Mouse (Mus musculus) layer of hippocampus, adult 9-11 months (tissue): ENCODE data around the gene Ccnq.
A peak's percentile ranks its signal among the peaks of the same experiment; 100 is the strongest.
"Not testable (repeated sequence)": the region's sequence is repeated elsewhere in the genome, so short reads cannot be mapped to it uniquely, and the experiment has no call there.

ENCODE experiments used
- DNase-seq: peaks from one replicate; pipeline ENCODE4 v3.0.0; 2022

Gene Ccnq

DNA sequence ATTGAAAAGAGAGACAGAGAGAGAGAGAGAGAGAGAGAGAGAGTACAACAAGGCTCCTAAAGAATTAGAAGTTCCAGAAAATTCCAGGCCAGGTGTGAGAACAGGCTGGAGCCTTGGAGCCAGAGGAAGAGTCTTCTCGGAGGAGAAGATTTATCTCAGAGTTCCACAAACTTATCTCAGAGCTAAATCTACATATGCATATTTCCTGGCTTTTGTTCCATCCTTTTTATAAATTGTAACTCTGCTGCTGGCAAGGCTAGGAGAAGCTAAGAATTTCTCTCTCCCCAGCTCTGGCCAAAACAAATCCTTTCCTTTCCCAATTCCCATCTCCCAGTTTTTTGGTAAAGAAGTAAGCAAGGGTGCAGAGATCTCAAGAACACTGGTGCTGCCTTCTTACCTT is 3.8 kb upstream of the Ccnq start:
- no peak for DNase-seq

DNA sequence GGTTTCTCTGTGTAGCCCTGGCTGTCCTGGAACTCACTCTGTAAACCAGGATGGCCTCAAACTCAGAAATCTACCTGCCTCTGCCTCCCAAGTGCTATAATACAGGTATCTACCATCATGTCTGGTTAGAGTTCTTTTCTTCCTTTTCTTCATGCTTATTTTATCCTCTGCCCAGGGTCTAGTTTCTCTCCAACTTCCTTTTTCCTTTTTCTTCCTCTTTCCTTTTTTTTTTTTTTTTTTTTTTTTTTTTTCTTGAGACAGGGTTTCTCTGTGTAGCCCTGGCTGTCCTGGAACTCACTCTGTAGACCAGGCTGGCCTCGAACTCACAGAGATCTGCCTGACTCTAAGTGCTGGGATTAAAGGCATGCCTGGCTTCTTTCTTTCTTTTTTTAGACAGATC is 2.6 kb upstream of the Ccnq start:
- DNase-seq: not testable (repeated sequence)

GRCm38 (mm10) chr11:78753183-78753582 is 1.7 kb upstream of the Ccnq start:
- no peak for DNase-seq

- DNase-seq: no peak
Measured at GRCm38 (mm10) chr11:78751843-78752203, 294 bp upstream of the Ccnq start.

DNA sequence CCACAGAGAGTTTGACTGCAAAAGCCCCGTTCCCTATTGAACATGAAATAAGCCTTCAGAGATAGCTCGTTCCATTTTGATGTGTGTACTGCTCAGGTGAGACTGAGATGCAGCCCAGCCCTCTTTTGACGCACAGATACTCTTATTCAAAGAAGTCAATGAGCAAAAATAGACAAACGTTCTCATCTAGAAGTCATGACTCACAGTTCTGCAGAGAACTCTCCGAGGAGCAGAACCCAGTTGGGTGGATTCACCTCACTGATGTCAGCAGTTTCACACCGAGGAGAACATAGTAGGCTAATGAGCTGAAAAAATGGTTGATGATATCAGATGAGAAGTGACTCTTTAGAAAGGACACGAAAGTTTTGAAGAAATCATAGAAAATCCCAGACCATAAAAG is 5.3 kb downstream of the Ccnq start:
- DNase-seq: no peak

- no peak for DNase-seq
Measured at GRCm38 (mm10) chr11:78745475-78745874, 6.1 kb downstream of the Ccnq start.

GRCm38 (mm10) chr11:78742461-78742860 is 9.1 kb downstream of the Ccnq start:
- DNase-seq: no peak

- no peak for DNase-seq
Measured at GRCm38 (mm10) chr11:78741958-78742357, 9.6 kb downstream of the Ccnq start.

DNA sequence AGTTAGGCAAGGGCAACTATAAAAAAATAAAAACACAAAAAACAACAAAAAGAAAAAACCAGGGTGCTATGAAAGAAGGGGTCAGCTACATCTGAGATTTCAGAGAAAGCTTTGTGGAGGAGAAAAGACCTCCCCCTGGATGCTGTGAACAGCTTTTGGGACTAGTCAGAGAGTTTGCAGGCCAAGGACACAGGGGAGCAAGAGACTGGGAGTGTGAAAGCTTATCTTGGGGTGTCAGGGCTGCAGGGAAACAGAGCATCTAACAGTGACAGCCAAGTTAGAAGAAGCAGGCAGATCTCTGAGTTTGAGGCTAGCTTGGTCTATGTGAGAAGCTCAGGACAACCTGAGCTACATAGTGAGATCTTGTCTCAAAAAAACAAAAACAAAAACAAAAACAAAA is 12.2 kb downstream of the Ccnq start:
- no peak for DNase-seq

- DNase-seq: no peak
Measured at GRCm38 (mm10) chr11:78736877-78737408, 14.6 kb downstream of the Ccnq start.

DNA sequence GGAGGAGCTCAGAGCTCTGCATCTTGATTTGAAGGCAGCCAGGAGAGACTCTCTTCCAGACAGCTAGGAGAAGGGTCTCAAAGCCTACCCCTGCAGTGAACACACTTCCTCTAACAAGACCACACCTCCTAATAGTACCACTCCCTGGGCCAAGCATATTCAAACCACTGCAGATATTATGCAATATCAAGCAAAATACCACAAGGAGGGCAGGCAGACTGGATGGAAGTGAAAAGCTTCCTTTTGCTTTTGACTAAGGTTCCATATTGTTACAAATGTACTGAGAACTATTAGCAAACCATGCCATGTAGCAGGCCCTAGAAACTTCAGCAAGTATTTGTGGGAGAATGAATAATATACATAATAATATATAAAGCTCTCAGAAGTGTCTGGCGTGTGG is 16.4 kb downstream of the Ccnq start:
- no peak for DNase-seq

- DNase-seq: no peak
Measured at GRCm38 (mm10) chr11:78732619-78733018, 18.9 kb downstream of the Ccnq start.

DNA sequence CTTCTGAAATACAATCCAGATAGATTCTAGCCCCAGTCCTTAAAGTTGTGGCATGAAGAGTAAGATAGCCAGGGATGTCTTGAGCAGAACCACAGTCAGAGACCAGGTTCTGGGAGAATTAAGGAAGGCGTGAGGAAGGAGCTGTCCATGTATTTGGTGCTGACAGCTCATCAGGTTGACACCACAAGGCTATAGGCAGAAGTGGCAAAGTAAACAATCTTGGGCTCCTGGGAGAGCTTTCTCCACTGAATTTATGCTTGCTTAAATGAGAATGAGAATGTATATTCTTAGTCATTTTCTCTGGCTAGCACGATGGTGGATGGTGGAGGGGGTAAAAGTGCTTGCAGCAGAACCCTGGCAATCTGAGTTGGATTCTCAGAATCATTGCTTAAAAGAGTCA is 20.6 kb downstream of the Ccnq start:
- DNase-seq: no peak

DNA sequence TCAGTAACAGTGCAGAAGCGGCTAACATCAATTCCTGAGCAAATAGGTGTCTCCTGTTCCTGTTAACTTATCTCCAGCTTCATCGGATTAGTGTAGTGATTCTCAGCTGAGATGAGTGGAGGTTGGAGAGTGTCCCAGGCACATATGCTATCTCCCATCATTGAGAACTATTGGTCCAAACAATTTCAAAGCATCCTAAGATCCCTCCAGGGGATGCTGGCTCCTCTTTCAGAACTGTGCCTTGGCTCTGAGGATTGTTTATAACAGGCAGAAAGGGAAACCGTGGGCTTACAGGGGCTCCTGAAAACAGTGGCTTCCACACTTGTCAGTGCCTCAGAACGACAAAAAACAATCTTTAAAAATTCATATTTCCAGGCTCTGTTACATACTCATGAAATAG is 23.5 kb downstream of the Ccnq start:
- no peak for DNase-seq

DNA sequence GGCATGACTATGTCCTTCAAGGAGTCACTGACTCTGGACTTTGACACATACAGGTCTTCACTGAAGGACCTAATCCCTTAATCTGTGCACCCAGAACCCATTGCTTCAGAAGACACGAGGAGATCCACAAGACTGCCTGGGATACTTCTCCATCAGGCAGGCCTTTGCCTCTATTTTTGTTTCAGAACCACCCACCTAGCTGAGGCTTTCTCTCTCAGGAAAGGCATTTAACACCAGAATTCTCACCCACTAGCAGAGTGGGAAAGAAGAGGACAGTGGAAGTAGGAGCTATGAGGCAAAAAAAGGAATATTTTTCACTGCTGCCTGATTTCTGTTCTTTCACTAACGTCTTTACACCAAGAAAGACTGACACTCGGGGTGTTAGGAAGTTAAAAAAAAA is 25.2 kb downstream of the Ccnq start:
- peak; percentile 33 for DNase-seq

GRCm38 (mm10) chr11:78724792-78725191 is 26.7 kb downstream of the Ccnq start:
- DNase-seq: no peak

GRCm38 (mm10) chr11:78721419-78721818 is 30.1 kb downstream of the Ccnq start:
- DNase-seq: no peak

GRCm38 (mm10) chr11:78717655-78718054 is 33.9 kb downstream of the Ccnq start:
- DNase-seq: no peak

- no peak for DNase-seq
Measured at GRCm38 (mm10) chr11:78708642-78709041, 42.9 kb downstream of the Ccnq start.

DNA sequence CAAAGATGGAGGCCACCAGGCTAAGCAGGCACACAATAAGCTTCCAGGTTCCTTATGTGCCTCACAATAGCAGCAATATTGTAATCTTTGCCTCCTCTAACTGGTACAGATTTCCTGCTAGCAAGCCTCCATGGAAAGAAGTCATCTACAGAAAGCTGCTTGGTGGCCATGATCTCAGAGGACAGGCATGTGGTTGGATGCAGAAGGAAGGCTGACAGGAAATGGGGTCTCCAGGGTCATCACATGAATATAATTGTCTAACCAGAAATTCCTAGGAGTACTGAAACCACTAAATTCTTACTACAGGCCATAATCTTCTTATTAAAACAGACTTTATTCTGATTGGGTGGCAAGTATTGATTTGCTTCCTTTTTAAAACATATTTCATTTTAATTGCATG is 45.5 kb downstream of the Ccnq start:
- DNase-seq: no peak

GRCm38 (mm10) chr11:78703085-78703484 is 48.4 kb downstream of the Ccnq start:
- DNase-seq: no peak

DNA sequence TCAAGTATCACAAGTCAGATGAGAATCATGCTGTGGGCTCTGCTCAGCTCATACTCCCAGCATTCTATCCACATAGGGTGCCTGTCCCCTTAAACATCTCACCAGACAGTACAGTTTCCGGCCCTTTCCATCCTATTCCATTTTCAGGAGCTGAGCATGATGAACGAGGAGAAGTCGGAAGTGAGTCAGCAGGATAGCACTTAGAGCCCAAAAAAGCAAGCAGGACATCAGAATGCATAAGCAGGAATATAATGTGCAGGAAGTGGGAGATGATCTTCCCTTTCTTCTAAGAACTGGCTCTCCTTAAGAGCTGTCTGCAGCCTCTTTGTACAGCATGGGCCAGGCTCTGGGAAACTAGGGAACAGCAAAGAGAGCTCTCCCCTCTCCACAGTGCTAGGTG is 49.2 kb downstream of the Ccnq start:
- no peak for DNase-seq
